Mouse (Mus musculus): ENCODE data around the gene Tsen15. TPM values are rescaled to one million over a fixed set of nuclear protein-coding genes. Genes with fewer than 3 reads are reported as not detected.

Gene Tsen15
- 12.4 TPM for polyA plus RNA-seq (2014; fragmentation: Illumina TruSeq; extraction: RNeasy Lipid Tissue Mini Kit (QIAGEN cat#74804); ENCODE audit: low replicate concordance)

GRCm38 (mm10) chr1:152386188-152386835 is at the start of gene Tsen15:
TSS of gene Tsen15 (minus strand) at chr1:152386688.

GRCm38 (mm10) chr1:152399790-152400555 is 13.5 kb upstream of the Tsen15 start, which contains the start of gene Colgalt2:
TSS of gene Colgalt2 (plus strand) at chr1:152399830.

Other genes starting within 250 kb of the Tsen15 start
- 0.78 TPM for gene Colgalt2, start 13.1 kb upstream of the Tsen15 start, polyA plus RNA-seq (2014; fragmentation: Illumina TruSeq; extraction: RNeasy Lipid Tissue Mini Kit (QIAGEN cat#74804); ENCODE audit: low replicate concordance)